Mouse (Mus musculus) thymus, postnatal 36 days (tissue): Measurements from ENCODE around the gene Ugt1a10.
A peak's percentile ranks its signal among the peaks of the same experiment; 100 is the strongest.

Experiments
- DNase-seq, 2 experiments: peaks; one replicate each; pipeline ENCODE4 v3.0.0; 2022; ENCODE audit warnings: mixed read lengths in 2 of 2

Ugt1a10 gene

GRCm38 (mm10) chr1:88255989-88256754, 201.0 kb downstream of the Ugt1a10 start:
- no peak for DNase-seq

DNA sequence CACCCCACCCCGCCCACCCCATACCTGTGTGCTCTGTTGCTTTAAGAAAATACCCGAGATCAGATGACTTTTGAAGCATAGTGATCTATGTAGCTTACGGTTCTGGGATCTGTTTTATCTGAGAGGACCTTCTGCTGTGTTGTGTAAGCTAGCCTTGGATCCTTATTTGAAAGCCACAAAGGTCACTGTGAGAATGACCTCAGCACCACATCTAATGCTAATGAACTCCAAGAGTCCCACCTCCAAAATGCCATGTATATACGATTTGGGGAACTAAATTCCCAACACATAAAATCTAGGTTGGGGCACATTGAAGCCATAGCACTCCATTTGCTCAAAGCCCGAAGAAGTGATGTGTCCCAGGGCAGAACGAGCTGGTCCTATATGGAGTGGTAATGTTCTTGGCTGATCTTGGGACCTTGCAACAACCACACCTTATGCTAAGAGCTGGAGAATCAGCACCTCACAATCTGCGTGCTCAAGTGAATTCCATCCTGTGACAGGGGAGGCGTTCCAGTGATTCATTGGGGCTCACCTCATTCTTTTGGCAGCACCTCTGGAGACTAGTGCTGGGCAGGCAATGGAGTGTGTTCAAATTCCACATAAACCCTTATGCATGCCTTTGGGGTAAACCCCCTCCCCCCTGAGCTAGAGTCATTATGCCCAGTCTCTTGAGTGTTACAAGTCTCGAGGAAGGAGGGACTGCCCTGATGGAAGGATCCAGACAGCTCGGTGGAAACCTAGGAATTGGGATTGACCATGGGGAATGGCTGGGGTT, 201.9 kb downstream of the Ugt1a10 start:
- no peak for DNase-seq

DNA sequence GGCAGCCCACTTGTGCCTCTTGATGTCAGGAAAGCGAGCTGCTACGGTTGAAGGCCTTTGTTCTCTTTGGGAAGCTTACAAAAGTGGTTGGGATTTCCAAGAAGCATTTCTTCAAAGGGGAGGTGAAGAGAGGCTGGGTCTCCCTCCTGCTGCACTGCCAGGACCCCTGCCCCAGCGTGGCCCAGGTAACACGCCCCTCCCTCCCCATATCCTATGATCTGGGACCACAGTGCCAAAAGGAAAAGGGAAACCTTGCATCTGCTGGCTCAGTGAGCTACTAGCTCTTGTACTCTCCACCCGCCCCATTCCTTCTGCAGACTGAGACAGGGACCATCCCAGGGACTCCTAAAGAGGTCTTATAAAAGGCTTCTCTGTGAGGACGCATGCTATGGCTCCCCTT, 202.5 kb downstream of the Ugt1a10 start:
- DNase-seq: no peak

GRCm38 (mm10) chr1:88258361-88258760, 203.2 kb downstream of the Ugt1a10 start:
- no peak for DNase-seq

DNA sequence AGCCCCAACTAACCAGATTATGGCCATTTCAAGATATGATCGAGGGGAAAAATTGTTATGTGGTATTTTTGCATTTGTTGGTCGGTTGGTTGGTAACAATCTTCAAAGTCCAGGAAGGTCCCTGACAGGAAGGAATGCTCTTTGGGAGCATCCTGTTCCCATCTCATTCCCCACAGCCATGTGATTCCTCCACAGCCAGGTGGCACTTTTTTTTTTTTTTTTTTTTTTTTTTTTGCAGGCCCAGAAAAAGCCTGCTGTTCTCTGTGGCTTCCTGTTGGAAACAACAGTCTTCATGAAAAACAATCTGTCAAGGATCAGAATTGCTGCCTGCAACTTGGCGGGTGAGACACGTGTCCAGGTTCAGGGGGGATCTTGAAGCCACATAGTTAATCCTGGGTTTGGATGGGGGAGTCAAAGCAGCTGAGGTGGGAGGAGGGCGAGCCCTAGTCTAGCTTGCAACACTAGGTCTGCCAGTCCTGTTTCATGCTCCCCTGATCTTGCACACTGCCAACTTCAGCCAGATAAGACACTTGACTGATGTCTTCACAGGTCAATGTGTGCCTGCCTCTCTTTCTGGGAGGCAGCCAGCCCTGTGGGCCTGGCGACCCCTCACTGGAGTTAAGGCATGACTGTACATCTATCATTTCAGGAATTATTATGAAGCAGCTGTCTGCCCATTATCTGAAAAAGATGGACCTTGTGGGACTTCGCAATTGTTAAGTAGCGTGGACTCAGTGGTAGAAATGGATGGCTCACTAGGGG, 203.9 kb downstream of the Ugt1a10 start:
- DNase-seq: no peak

- no peak for DNase-seq
These were observed 204.4 kb downstream of the Ugt1a10 start for GRCm38 (mm10) chr1:88259643-88260024.

- no peak for DNase-seq
These were observed 204.9 kb downstream of the Ugt1a10 start for GRCm38 (mm10) chr1:88260114-88260513.

- no peak for DNase-seq
These were observed 205.6 kb downstream of the Ugt1a10 start for GRCm38 (mm10) chr1:88260604-88261377.

GRCm38 (mm10) chr1:88261706-88262105, 206.5 kb downstream of the Ugt1a10 start:
- no peak for DNase-seq

DNA sequence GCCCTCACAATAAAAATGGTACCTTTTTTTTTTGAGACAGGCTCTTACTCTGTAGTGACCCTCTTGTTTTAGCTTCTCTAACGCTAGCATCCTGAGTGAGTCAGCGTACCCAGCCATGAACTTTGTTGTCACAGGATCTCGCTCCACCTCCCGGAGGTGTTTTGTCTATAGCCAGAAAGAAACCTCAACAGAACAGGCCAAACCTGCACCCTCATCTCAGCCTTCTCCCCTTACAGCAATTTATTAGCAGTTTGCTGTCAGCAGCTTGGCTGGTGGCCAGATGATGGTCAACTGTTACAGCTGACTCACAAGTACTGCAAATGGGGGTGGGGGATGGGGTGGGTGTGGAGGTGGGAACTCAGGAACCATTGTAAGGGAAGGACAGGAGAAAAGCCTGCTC, 207.1 kb downstream of the Ugt1a10 start:
- DNase-seq: no peak

- DNase-seq: no peak
These were observed 207.8 kb downstream of the Ugt1a10 start for GRCm38 (mm10) chr1:88262961-88263360.

- no peak for DNase-seq
These were observed 208.6 kb downstream of the Ugt1a10 start for GRCm38 (mm10) chr1:88263778-88264177.

DNA sequence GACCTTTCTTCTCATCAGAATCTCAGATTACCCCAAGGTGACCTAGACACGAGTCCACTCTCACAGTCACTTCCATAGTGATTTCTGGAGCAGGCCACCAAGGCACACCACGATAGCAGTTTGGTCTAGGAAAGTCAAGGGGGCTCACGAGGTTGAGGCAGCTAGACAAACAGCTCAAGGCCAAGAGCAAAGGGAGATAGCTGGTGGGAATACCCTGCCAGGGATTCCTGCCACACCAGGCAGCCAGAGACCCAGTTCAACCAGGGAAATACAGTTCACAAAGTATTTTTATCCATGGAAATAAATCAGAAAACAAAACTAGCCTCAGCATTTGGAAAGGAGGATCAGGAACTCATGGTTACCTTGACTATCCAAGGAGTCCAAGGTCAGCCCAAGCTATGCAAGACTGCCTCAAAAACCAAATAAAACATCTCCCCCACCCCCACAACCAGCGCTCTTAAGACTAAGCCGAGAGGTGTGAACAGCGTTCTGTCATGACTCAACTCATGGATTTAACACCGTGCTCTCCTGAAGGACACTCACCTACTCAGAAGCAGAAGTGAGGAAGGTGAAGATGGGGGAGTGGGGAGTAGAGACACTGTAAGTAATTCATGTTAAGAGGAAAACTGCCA, 209.2 kb downstream of the Ugt1a10 start:
- no peak for DNase-seq

DNA sequence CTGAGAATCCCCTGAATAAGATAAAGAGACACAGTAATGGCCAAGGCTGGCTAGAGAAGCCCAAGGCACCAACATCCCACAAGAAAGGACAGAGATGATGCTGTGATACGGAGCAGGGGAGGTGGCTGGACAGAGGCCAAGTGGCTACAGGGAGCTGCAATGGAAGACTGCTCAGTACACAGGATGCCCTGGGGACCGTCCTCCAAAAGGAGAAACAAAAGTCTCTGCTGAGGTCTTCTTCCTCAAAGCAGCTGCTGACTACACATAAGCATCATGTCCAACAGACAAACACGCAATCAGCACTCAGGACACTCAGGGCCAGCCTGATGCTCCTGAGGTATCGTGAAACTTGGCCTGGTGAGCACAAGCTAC, 209.7 kb downstream of the Ugt1a10 start:
- no peak for DNase-seq

DNA sequence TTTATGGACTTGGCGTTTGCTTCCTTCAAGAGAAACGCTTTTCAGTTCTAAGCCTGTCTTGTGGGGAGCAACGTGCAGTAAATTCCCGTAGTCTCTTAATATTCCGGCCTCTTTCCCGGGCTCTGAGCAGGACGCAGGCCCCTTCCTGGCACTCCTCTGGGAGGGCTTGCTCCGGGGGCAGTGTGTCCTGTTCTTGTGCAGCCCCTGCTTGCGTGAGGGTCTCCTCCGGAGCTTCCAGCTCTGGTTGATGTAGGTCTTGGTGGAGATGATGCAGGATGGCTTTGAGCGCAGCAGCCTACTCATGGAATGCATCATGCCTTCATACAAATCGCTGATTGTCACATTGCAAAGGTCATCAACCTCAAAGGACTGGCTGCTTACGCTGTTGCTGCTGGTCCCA, 210.9 kb downstream of the Ugt1a10 start:
- DNase-seq: peak in 1 of 2 experiments; percentile 17

DNA sequence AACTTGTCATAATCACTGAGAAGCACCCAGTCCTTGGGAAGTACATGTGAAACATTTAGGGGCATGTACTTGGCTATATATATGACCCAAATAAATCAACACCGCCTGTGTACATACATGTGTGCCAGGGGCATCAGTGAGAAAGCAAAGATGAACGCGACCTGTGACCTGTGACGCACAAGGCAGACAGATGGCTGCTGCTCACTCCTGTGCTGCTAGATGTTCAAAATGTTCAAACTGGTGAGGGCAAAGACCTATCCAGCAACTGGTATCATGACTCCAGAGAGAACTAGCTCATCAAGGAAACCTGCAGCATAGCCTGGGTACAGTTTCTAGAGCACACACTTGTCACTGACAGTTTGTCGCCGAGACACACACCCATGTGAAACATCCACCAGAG, 212.3 kb downstream of the Ugt1a10 start:
- no peak for DNase-seq

GRCm38 (mm10) chr1:88268070-88268469, 212.9 kb downstream of the Ugt1a10 start:
- peak in 1 of 2 experiments; percentile 10 for DNase-seq
